Mouse (Mus musculus) monocyte, adult 59 days (primary cell): ENCODE measurements around the gene Eif4g1. TPM values are rescaled to one million over a fixed set of nuclear protein-coding genes. Genes with fewer than 3 reads are reported as not detected.

Experiments used
- total RNA-seq, 2 experiments: library from RNA; stranded (reverse); gene quantifications; one replicate each; pipeline ENCODE4 v1.2.4; 2023

Eif4g1 gene
- total RNA-seq: 100 to 1,000 TPM; 252 to 266 TPM

GRCm38 (mm10) chr16:20668013-20668412 is at the start of gene Eif4g1:
Gene Eif4g1 (plus strand): TSS chr16:20668313.

DNA sequence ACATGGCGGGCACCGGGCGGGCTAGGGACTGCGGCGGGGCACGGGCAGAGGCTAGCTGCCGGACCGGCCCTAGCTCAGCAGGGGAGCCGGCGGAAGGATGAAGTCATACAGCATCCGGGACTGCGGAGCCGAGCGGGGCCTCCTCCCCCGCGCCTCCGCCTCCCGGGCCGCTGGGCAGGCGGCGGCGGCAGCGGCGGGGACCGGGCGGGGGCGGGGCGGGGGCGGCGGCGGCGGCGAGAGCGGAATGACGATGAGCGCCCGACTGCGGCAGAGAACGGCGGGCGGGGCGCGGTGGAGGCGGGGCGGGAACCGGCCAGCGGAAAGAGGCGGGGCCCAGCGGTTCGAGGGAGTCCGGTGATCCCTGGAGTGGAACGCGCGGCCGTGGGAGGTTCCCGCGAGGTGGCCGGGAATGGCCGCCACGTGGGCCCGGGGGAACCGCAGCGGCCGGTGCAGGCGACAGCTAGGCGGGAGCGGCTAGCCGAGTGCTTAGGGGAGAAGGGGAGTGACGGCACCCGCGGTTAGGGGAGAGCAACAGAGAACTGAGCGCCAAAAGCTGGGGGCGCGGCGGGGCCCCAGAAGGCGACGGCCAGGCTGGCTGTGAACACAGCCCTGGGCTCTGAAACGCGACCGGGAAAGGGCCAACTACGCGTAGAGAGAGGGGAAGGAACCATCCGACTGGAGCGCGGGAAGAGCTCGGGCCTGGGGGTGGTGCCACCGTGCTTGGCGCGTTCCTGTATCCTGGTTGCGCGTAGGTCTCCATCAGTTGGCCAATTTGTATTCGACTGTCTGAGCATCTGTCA is 46.7 kb upstream of the Eif4g1 start, which contains the start of gene Camk2n2:
Camk2n2 (minus strand) TSS at position 97 of the 800 bp plus-strand sequence.

DNA sequence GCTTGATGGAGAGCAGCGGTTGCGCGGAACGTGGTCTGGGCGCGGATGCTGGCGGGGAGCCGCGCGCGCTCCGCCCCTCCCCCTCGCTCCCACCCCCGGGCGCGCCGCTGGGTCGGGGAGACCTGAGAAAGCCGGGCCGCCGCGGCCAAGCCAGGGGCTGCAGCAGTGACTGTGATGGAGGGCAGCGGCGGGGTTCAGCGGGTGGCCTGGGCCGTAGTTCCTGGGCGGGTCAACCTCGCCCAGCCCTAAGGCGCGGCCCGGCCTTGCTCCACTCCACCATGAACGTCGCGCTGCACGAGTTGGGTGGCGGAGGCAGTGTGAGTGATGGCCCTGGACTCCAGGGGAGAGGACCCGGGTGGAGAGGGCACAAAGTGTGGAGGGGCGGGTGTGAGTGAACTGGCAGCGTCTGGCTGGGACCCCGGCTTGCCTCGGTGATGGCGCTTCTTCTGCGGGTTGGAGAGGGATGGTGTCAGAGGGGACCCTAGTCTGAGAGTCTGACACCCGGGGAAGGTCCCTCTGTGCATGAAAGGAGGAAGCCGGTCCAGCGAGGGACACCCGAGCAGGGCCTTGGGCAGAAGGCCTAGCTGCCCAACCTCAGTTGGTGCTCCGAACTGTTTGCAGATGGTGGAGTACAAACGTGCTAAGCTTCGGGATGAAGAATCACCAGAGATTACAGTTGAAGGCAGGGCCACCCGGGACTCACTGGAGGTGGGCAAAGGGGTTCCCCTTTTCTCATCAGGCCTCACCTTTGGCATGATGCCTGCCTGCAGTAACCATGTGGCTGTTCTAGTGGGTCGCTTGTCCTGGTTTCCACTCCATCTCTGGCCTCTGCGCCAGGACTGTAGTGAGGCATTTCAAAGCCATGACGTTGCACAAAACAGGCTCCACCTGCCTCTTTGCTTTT is 38.1 kb upstream of the Eif4g1 start, which contains the start of gene Ece2:
Ece2 (plus strand) TSS at position 98 of the 904 bp plus-strand sequence.

DNA sequence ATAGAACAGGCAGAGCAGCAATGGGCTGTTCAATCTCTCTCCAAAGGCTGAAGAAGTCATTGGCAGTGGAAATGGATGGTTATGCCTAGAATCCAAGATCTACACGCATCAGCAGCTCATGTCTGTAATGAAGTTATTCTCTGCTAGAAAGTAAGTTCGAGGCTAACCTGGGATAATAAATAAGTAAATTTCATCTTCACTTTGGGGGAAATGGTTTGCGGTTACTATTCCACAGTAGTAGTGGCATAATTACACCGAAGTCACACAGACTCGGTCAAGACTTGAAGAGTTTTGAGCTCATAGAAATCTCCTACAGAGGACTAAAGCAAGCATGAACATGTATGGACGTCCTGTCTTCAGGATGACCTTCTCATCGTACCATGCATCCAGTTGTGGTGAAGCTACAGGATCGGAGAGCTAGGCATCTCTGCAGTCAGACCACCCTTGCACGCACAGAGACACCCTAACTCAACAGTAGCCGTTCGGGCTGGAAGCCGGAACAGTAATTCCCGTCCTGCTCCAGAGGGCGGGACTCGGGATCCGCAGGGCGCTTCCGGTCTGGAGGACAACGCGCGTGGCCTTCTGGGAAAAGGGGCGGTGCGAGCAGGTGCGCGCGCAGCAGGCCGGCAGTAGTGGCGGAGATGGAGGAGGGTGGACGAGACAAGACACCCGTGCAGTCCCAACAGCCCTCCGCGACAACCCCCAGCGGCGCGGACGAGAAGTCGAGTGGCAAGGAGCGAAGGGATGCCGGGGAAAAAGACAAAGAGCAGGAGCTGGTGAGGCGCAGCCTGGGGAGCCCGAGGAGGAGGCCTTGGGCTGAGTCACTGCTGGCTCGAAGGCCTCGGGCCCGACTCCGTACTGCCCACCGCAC is 16.8 kb upstream of the Eif4g1 start, which contains the start of gene Psmd2:
Psmd2 (plus strand) TSS at position 577 of the 871 bp plus-strand sequence.

DNA sequence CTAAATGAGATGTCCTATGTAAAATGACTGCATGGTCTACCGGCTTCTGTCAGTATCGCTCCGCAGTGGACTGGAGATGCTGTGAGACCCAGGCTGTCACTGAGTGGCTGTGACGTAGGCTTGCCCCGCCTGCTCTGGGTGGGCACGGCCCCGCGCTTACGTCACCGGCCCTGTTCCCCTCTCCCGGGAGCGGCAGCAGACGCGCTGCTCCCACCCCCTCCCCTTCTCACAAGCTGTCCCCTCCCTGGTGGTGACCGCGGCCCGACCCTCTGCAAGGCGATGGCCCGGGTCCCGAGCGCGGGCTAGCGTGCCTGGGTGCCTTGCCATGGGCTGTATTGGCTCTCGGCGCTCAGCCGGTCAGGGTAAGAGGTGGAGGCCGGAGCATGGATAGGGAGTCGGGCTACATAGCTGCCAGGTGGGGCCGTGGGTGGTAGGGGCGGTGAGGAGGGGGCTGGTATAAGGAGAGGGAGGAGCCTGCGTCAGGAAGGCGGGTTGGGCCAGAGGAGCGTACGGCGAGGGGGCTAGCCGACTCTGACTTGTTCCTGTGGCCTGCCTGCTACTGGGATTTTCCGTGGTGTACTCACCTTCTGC is 25.1 kb downstream of the Eif4g1 start, which contains the start of gene Fam131a:
Fam131a (plus strand) TSS at position 131 of the 591 bp plus-strand sequence.

GRCm38 (mm10) chr16:20717181-20717977 is 49.3 kb downstream of the Eif4g1 start, which contains the start of the genes Polr2h and Clcn2:
Gene Polr2h (plus strand): TSS chr16:20717665.
Gene Clcn2 (minus strand): TSS chr16:20717746.

DNA sequence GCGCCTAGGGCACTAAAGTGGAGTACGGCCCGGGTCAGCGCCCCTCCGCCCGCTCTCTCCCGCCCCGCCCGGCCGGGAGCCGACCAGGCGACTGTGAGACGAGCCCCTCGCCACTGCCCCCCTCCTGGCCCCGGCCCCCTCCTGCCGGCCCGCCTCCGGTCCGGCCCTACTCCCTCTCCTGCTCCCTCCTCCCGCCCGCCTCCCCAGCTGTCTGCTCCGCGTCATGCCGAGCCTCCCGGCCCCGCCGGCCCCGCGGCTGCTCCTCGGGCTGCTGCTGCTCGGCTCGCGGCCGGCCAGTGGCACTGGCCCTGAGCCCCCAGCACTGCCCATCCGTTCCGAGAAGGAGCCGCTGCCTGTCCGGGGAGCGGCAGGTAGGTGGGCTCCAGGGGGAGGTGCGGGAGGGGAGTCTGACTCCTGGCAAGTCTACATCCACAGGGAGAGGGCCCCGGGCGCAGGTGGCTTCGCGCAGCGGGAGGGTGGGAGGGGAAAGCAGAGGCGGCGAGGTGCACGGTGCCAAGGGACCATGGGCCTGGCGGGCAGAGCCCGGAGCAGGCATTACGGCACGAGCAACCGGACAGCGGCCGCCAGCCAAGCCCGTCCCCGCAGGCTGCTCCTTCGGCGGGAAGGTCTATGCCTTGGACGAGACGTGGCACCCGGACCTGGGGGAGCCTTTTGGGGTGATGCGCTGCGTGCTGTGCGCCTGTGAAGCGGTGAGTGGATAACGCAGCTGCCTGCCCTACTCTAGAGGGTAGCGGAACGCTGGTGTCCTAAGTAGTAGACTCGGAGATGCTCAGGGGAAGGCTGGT is 65.0 kb downstream of the Eif4g1 start, which contains the start of gene Chrd:
Chrd (plus strand) TSS at position 203 of the 806 bp plus-strand sequence.

GRCm38 (mm10) chr16:20733731-20734730 is 65.9 kb downstream of the Eif4g1 start, which contains the start of gene Thpo:
Gene Thpo (minus strand): TSS chr16:20734511.

Other genes with a start within 250 kb of the Eif4g1 start
- 100 to 1,000 TPM; 156 to 177 TPM for gene Abcc5, start 241.9 kb upstream of the Eif4g1 start, total RNA-seq
- gene Eif2b5, start 169.5 kb upstream of the Eif4g1 start, total RNA-seq: 10 to 100 TPM; 20.2 to 25.5 TPM
- 10 to 100 TPM; 33.1 to 34.1 TPM for gene Dvl3, start 151.3 kb upstream of the Eif4g1 start, total RNA-seq
- gene Ap2m1, start 132.8 kb upstream of the Eif4g1 start, total RNA-seq: 100 to 1,000 TPM; 199 to 201 TPM
- 10 to 100 TPM; 52.3 to 62.4 TPM for gene Abcf3, start 119.7 kb upstream of the Eif4g1 start, total RNA-seq
- not detected for gene Vwa5b2, start 78.8 kb upstream of the Eif4g1 start, total RNA-seq
- gene Eef1akmt4, start 56.7 kb upstream of the Eif4g1 start, total RNA-seq: 1 to 10 TPM; 7.7 to 9.3 TPM
- gene Gm49333, start 56.7 kb upstream of the Eif4g1 start, total RNA-seq: not detected
- gene Alg3, start 56.6 kb upstream of the Eif4g1 start, total RNA-seq: 10 to 100 TPM; 11.4 to 13.9 TPM
- under 1 TPM; 0.39 to 0.97 TPM for gene Camk2n2, start 47.0 kb upstream of the Eif4g1 start, total RNA-seq
- not detected for gene Ece2, start 38.5 kb upstream of the Eif4g1 start, total RNA-seq
- 100 to 1,000 TPM; 116 to 118 TPM for gene Psmd2, start 16.7 kb upstream of the Eif4g1 start, total RNA-seq
- 1 to 10 TPM; 5.3 to 5.4 TPM for gene Fam131a, start 24.9 kb downstream of the Eif4g1 start, total RNA-seq
- 10 to 100 TPM; 10.6 to 10.8 TPM for gene Polr2h, start 49.4 kb downstream of the Eif4g1 start, total RNA-seq
- gene Clcn2, start 49.4 kb downstream of the Eif4g1 start, total RNA-seq: 1 to 10 TPM; 1.7 to 2.2 TPM
- gene Chrd, start 64.8 kb downstream of the Eif4g1 start, total RNA-seq: not detected
- gene Thpo, start 66.2 kb downstream of the Eif4g1 start, total RNA-seq: not detected